Mouse (Mus musculus): ENCODE results near the gene Socs2. TPM values are rescaled to one million over a fixed set of nuclear protein-coding genes. Genes with fewer than 3 reads are reported as not detected.

Gene Socs2
- 35.0 and 42.3 TPM in 2 replicates for polyA plus RNA-seq (2015; fragmentation: Nextera tagmentation; extraction: Ambion mirVana)

DNA sequence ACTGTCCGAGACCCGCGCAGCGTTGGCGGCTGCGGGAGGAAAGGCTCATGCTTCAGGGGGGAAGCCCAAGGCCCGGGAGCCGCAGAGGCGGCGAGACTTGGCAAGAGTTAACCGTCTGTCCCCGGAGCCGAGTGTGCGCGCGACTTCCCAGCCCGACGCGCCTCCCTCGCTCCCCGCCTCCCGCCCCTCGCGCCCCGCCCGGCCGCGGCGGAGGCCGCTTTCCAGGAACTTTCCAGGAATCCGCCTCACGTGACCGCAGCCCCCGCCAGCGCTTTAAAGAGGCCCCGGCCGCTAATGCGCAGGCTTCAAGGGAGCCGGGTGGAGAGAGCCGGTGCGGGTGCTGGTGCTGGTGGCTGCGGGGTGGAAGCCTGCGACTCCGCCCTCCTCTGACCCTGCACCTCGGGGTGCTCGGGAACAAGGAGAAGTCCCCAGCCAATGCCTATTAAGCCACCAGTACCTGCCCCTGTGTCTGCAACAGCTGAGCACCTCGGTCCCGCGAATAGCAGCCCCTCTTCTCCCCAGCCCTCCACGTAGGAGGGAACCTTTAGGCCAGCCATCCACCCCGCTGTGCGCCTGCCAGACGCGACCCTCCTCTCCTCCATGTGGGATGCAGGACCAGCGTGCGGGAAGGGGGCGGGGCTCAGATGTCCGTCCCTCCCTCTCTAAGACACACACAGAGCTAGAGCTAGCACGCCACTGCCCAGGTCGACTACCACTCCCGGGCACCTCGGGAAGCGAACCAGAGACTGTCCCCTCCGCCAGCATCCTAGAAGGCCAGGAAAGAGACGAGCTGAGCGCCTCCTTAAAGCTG, at the start of gene Socs2:
TSS of gene Socs2 (minus strand) at position 496 of the 811 bp plus-strand sequence.

Other genes starting within 250 kb of the Socs2 start
- gene Cradd, start 93.0 kb downstream of the Socs2 start, polyA plus RNA-seq (2015; fragmentation: Nextera tagmentation; extraction: Ambion mirVana), result 9.8 and 11.4 TPM in 2 replicates
- gene Mrpl42, start 84.8 kb upstream of the Socs2 start, polyA plus RNA-seq (2015; fragmentation: Nextera tagmentation; extraction: Ambion mirVana), result 628 and 724 TPM in 2 replicates
- 153 and 178 TPM in 2 replicates for gene Ube2n, start 98.0 kb upstream of the Socs2 start, polyA plus RNA-seq (2015; fragmentation: Nextera tagmentation; extraction: Ambion mirVana)
- 125 and 140 TPM in 2 replicates for gene Nudt4, start 147.0 kb upstream of the Socs2 start, polyA plus RNA-seq (2015; fragmentation: Nextera tagmentation; extraction: Ambion mirVana)